In the genomic region with DNA sequence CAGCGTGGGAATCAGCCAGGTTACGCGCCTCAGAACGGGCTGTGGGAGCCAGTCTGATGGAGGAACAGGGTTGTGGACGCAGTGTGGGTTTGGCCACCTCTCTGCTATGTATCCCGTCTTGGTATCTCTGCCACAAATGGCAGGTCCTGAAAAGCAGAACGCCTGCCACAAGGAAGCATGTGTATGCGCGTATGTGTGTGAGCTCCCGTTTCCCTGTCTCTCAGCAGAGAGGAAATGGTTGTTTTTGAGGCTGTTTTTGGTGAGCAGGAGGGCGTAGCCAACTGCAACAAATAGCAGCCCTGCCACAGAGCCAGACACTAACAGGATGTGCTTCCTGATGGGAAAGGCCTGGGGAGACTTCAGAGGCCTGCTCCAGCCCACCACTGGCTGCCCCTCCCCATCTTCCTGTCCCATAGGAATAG, we compare ENCODE assay signal across 8 mouse cellular contexts. TPM values are rescaled to one million over a fixed set of nuclear protein-coding genes. Genes with fewer than 3 reads are reported as not detected.
DNase-seq lines count a peak whose midpoint lies in the region; ATAC-seq and TF ChIP-seq lines count a peak whose summit lies in the region.

No protein-coding gene starts in this region.

- ATAC-seq in embryonic facial prominence, embryonic 14.5 days (ENCODE audit: low read depth): peak; percentile 13; the same call in 1 of the 2 replicates
- no peak for ATAC-seq in CD4-positive, CD25-positive, alpha-beta regulatory T cell, adult 4 months
- no peak for ATAC-seq in erythroid progenitor cell, adult 5-6 weeks (replicated peaks; ENCODE audit: low FRiP score, poor library complexity, severe bottlenecking)

- WGBS in bone marrow, adult 2 months: 70% methylated on average over 11 of the region's 11 CpGs
- WGBS in embryonic facial prominence, embryonic 14.5 days: 52% methylated on average over 11 of the region's 11 CpGs

- peak overlapping the region; percentile 55; the same call in 1 of the 2 replicates for H3K9ac ChIP-seq in embryonic facial prominence, embryonic 14.5 days (ENCODE audit: low read depth, low read length)

- no peak for TF ChIP-seq CTCF in bone marrow, adult 2 months (IDR thresholded peaks at IDR 0.05; ENCODE audit: control insufficient read depth, insufficient read depth, low read length)

- H3K4me1 ChIP-seq in bone marrow, adult 2 months (ENCODE audit: control insufficient read depth, insufficient read depth, low read length): no peaks in the 10 kb centered on the region; the same call in 1 of the 2 replicates
- peaks cover 55% of the 10 kb centered on the region for H3K4me1 ChIP-seq in embryonic facial prominence, embryonic 14.5 days (ENCODE audit: control insufficient read depth, insufficient read depth, low read length)

- DNase-seq in embryonic facial prominence, embryonic 14.5 days (ENCODE audit: low spot score): peak; percentile 84
- peak; percentile 77 to 78 for DNase-seq in heart, postnatal 10 days
- peak; percentile 77 to 92 for DNase-seq in kidney, postnatal 25 days
- DNase-seq in lung, postnatal 4 days: peak; percentile 76 to 89
- no peak for DNase-seq in retina, embryonic 14.5 days (ENCODE audit: low spot score)

- H3K27ac ChIP-seq in bone marrow, adult 2 months (ENCODE audit: control insufficient read depth, insufficient read depth, low read depth, low read length, poor library complexity): no peak overlapping the region; the same call in 1 of the 2 replicates
- H3K27ac ChIP-seq in embryonic facial prominence, embryonic 14.5 days (replicated peaks; ENCODE audit: low read depth, low read length): peak overlapping the region; percentile 98

- intact Hi-C loops in heart, postnatal 10 days (cut with DNase I): loop anchor here (1.0 kb wide), 1 partner anchor 17 kb away; no protein-coding TSS in a partner anchor

- no peak for TF ChIP-seq POLR2A in bone marrow, adult 2 months (IDR thresholded peaks at IDR 0.05; ENCODE audit: borderline replicate concordance, control insufficient read depth, low read depth, low read length)

- H3K36me3 ChIP-seq in embryonic facial prominence, embryonic 14.5 days (ENCODE audit: control insufficient read depth, insufficient read depth, low read length): no peaks in the 10 kb centered on the region

- H3K4me3 ChIP-seq in bone marrow, adult 2 months (replicated peaks; ENCODE audit: control insufficient read depth, low read depth, low read length): peak overlapping the region; percentile 5
- peak overlapping the region; percentile 27 for H3K4me3 ChIP-seq in embryonic facial prominence, embryonic 14.5 days (ENCODE audit: low read depth, low read length)

- H3K27me3 ChIP-seq in embryonic facial prominence, embryonic 14.5 days (replicated peaks; ENCODE audit: control insufficient read depth, insufficient read depth, low read length): no peaks in the 10 kb centered on the region

- H3K4me2 ChIP-seq in embryonic facial prominence, embryonic 14.5 days (ENCODE audit: low read depth, low read length): peak overlapping the region; percentile 35

- no peaks in the 10 kb centered on the region for H3K9me3 ChIP-seq in embryonic facial prominence, embryonic 14.5 days (ENCODE audit: control insufficient read depth, low read length)

RNA-seq across cellular contexts. Expression of a gene that starts 2.4 kb away (rescaled TPM):
- 2.5 and 4.6 TPM in 2 replicates for polyA plus RNA-seq in bone marrow, adult 2 months (2011; ENCODE audit: insufficient read depth, insufficient read length, low replicate concordance, missing spikeins)
- 22.6 and 23.2 TPM in 2 replicates for polyA plus RNA-seq in embryonic facial prominence, embryonic 14.5 days (2014; fragmentation: Nextera tagmentation; extraction: Ambion mirVana)
- total RNA-seq in heart, postnatal 10 days (2021): 10 to 100 TPM; 42.1 to 42.2 TPM
- under 1 TPM; 0.56 to 0.79 TPM for polyA plus RNA-seq in CD4-positive, CD25-positive, alpha-beta regulatory T cell, adult 4 months (2017; shearing (Covaris generic))
- total RNA-seq in erythroid progenitor cell, adult 5-6 weeks (2015; ENCODE audit: low replicate concordance): not detected in 2 replicates
- total RNA-seq in erythroid progenitor cell, adult 5-6 weeks (2017; ENCODE audit: low replicate concordance): not detected in 2 replicates

RNA-seq across cellular contexts. Expression of a gene that starts 34.8 kb away (rescaled TPM):
- 19.5 and 30.4 TPM in 2 replicates for polyA plus RNA-seq in bone marrow, adult 2 months (2011; ENCODE audit: insufficient read depth, insufficient read length, low replicate concordance, missing spikeins)
- 24.8 and 37.2 TPM in 2 replicates for polyA plus RNA-seq in embryonic facial prominence, embryonic 14.5 days (2014; fragmentation: Nextera tagmentation; extraction: Ambion mirVana)
- 10 to 100 TPM; 15.2 to 16.8 TPM for total RNA-seq in heart, postnatal 10 days (2021)
- 10 to 100 TPM; 24.4 to 36.8 TPM for polyA plus RNA-seq in CD4-positive, CD25-positive, alpha-beta regulatory T cell, adult 4 months (2017; shearing (Covaris generic))
- 3.2 and 5.0 TPM in 2 replicates for total RNA-seq in erythroid progenitor cell, adult 5-6 weeks (2015; ENCODE audit: low replicate concordance)
- total RNA-seq in erythroid progenitor cell, adult 5-6 weeks (2017; ENCODE audit: low replicate concordance): 10.5 and 42.6 TPM in 2 replicates

RNA-seq across cellular contexts. Expression of a gene that starts 39.6 kb away (rescaled TPM):
- 1.4 TPM in 1 of 2 replicates, not detected in the other for polyA plus RNA-seq in bone marrow, adult 2 months (2011; ENCODE audit: insufficient read depth, insufficient read length, low replicate concordance, missing spikeins)
- 1.8 and 2.9 TPM in 2 replicates for polyA plus RNA-seq in embryonic facial prominence, embryonic 14.5 days (2014; fragmentation: Nextera tagmentation; extraction: Ambion mirVana)
- 1 to 10 TPM; 1.9 to 4.6 TPM for total RNA-seq in heart, postnatal 10 days (2021)
- polyA plus RNA-seq in CD4-positive, CD25-positive, alpha-beta regulatory T cell, adult 4 months (2017; shearing (Covaris generic)): not detected
- not detected in 2 replicates for total RNA-seq in erythroid progenitor cell, adult 5-6 weeks (2015; ENCODE audit: low replicate concordance)
- total RNA-seq in erythroid progenitor cell, adult 5-6 weeks (2017; ENCODE audit: low replicate concordance): not detected in 2 replicates

RNA-seq across cellular contexts. Expression of a gene that starts 52.2 kb away (rescaled TPM):
- 17.0 and 21.9 TPM in 2 replicates for polyA plus RNA-seq in bone marrow, adult 2 months (2011; ENCODE audit: insufficient read depth, insufficient read length, low replicate concordance, missing spikeins)
- 21.4 and 22.6 TPM in 2 replicates for polyA plus RNA-seq in embryonic facial prominence, embryonic 14.5 days (2014; fragmentation: Nextera tagmentation; extraction: Ambion mirVana)
- 10 to 100 TPM; 27.7 to 28.8 TPM for total RNA-seq in heart, postnatal 10 days (2021)
- 10 to 100 TPM; 18.2 to 33.2 TPM for polyA plus RNA-seq in CD4-positive, CD25-positive, alpha-beta regulatory T cell, adult 4 months (2017; shearing (Covaris generic))
- 17.3 and 23.1 TPM in 2 replicates for total RNA-seq in erythroid progenitor cell, adult 5-6 weeks (2015; ENCODE audit: low replicate concordance)
- total RNA-seq in erythroid progenitor cell, adult 5-6 weeks (2017; ENCODE audit: low replicate concordance): 20.0 and 22.6 TPM in 2 replicates
